Mouse (Mus musculus) embryonic facial prominence, embryonic 10.5 days (tissue): ENCODE data around the gene Atp6v1g1. TPM values are rescaled to one million over a fixed set of nuclear protein-coding genes. Genes with fewer than 3 reads are reported as not detected.

Experiments used
- DNase-seq: peaks from one replicate; pipeline ENCODE4 v3.0.0-alpha.2; 2017; ENCODE audit warnings: low spot score
- H3K27ac ChIP-seq: fragments of 300-500 bp; sonication (generic); replicated peaks from 2 replicates; pipeline ENCODE4 v1.5.1; 2016; ENCODE audit warnings: mild to moderate bottlenecking
- H3K27me3 ChIP-seq: fragments of 300-500 bp; sonication (generic); replicated peaks from 2 replicates; pipeline ENCODE4 v1.6.1; 2016; ENCODE audit warnings: low read depth, mild to moderate bottlenecking; ENCODE audit not compliant: poor library complexity, severe bottlenecking
- H3K36me3 ChIP-seq: fragments of 300-500 bp; sonication (generic); replicated peaks from 2 replicates; pipeline ENCODE4 v1.6.1; 2016; ENCODE audit warnings: mild to moderate bottlenecking, moderate library complexity
- H3K4me1 ChIP-seq: fragments of 300-500 bp; sonication (generic); 2 replicates; pipeline ENCODE4 v1.6.1; 2016
- H3K4me3 ChIP-seq: fragments of 300-500 bp; sonication (generic); 2 replicates; pipeline ENCODE4 v1.5.1; 2016; ENCODE audit warnings: mild to moderate bottlenecking, moderate library complexity
- H3K9me3 ChIP-seq: fragments of 300-500 bp; sonication (generic); 2 replicates; pipeline ENCODE4 v1.6.1; 2016; ENCODE audit warnings: mild to moderate bottlenecking
- WGBS: fragments of 180-500 bp; shearing (Covaris S2); methylation state at CpG from one replicate; pipeline ENCODE4 v1.1.7; 2016; 5-methylcytosine and 5-hydroxymethylcytosine counted together
- polyA plus RNA-seq: library from polyadenylated mRNA; unstranded; fragments of >200 nt; fragmentation: Nextera tagmentation; extraction: Ambion mirVana; gene quantifications from 2 replicates; pipeline ENCODE4 v1.2.1, GENCODE M21; 2016

Gene Atp6v1g1
- polyA plus RNA-seq, 1 experiment from 2014 or later: 267 TPM

DNA sequence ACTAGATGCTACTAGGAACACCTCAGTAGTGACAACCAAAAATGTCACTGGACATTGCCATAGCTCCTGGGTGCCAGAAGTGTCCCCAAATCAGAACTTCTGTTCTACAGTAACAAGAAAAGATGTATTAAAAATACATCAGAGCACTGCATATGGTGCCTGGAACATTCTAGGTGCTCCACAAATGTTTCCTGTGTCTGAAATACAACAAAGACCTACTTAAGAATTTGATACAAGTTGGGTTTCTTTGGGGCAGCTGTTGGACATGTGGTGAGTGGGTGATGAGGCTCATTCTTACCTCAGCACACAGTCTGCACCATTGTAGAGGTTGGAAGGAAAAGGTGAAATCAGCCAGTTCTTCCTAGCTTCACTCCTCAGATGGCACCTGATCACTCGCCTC, 8.3 kb downstream of the Atp6v1g1 start:
- no peaks in the 10 kb centered on the region for H3K27me3 ChIP-seq
- H3K9me3 ChIP-seq: no peaks in the 10 kb centered on the region
- WGBS: 92% methylated on average over 1 of the region's 1 CpGs
- peaks cover 16% of the 10 kb centered on the region for H3K4me1 ChIP-seq
- H3K27ac ChIP-seq: no peak overlapping the region
- H3K36me3 ChIP-seq: peaks cover 68% of the 10 kb centered on the region
- no peak overlapping the region for H3K4me3 ChIP-seq
- no peak for DNase-seq

DNA sequence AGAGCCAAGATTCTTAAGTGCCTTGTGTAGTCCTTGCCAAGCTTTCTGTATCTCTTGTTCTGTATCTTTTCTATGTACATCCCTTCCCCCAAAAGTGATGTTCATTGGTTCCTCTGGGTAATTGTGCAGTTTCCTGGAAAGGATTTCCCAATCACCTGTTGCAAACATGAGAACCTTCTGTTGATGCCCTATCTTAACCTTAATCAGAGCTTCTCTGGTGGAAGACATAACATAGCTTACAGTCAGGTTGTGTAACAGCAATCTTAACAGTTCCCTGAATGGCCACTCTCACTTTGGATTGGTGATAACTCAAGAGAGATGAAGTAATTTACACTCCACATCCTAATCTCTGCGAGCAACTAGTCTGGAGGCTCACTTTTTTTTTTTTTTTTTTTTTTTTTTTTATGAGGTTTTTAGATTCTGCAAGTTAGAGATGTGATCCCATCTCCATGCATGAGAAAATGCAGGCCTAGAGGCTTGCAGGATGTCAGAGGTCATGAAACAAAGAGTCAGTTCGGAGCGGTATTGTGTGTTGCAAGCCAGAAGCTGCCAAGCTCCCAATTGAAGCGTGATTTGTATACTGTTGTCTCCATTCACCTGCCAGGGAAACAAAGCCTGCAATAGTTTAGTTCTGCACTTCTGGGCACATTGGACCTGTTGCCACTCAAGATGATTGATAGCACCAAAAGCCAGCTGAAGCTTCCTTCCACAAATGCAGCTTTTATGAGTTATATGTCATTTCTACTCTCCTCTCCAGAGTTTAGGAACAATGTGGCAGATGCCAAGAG, 9.4 kb downstream of the Atp6v1g1 start:
- peaks cover 57% of the 10 kb centered on the region for H3K36me3 ChIP-seq
- H3K27ac ChIP-seq: no peak overlapping the region
- peaks cover 25% of the 10 kb centered on the region for H3K4me1 ChIP-seq
- H3K27me3 ChIP-seq: no peaks in the 10 kb centered on the region
- 66% methylated on average over 4 of the region's 4 CpGs for WGBS
- no peaks in the 10 kb centered on the region for H3K9me3 ChIP-seq
- H3K4me3 ChIP-seq: no peak overlapping the region
- DNase-seq: no peak

DNA sequence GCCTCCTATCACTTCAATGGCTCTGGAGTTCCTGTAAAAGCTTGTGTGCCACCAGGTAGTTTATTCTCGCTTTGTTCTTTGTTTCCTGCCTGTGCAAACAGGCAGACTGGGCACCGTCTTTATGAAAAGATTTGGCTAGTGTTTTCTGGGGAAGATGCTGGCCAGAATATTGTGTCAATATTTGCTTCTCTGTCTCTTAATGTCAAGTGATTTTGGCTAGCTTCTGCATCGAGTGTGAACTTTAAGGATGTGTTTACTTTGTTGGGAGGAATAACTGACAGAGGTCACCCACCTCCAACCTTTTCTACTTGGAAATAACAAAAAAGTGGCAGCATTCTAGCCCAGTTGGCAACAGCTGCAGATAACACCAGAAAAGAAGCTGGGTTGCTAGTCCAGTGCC, 10.0 kb downstream of the Atp6v1g1 start:
- no peak for DNase-seq
- Histone ChIP-seq H3K4me3 (no peak overlapping the region), H3K4me1 (peaks cover 31% of the 10 kb centered on the region), H3K9me3 (no peaks in the 10 kb centered on the region), H3K27ac (no peak overlapping the region), H3K36me3 (peaks cover 50% of the 10 kb centered on the region), H3K27me3 (no peaks in the 10 kb centered on the region)
- 66% methylated on average over 3 of the region's 3 CpGs for WGBS

DNA sequence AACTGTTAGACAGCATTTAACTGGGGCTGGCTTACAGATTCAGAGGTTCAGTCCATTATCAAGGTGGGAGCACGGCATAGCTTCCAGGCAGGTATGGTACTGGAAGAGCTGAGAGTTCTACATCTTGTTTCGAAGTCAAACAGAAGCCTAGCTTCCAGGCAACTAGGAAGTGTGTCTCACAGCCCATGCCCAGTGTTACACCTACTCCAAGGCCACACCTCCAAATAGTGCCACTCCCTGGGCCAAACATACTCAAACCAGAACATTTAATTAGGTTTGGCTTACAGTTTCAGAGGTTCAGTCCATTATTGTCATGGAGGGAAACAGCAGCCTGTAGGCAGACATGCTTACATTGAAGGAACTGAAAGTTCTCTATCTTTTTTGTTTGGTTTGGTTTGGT, 10.5 kb downstream of the Atp6v1g1 start:
- DNase-seq: no peak
- H3K36me3 ChIP-seq: peaks cover 46% of the 10 kb centered on the region
- H3K9me3 ChIP-seq: no peaks in the 10 kb centered on the region
- no peak overlapping the region for H3K4me3 ChIP-seq
- peaks cover 36% of the 10 kb centered on the region for H3K4me1 ChIP-seq
- no peaks in the 10 kb centered on the region for H3K27me3 ChIP-seq
- WGBS: 95% methylated on average over 2 of the region's 2 CpGs
- no peak overlapping the region for H3K27ac ChIP-seq

DNA sequence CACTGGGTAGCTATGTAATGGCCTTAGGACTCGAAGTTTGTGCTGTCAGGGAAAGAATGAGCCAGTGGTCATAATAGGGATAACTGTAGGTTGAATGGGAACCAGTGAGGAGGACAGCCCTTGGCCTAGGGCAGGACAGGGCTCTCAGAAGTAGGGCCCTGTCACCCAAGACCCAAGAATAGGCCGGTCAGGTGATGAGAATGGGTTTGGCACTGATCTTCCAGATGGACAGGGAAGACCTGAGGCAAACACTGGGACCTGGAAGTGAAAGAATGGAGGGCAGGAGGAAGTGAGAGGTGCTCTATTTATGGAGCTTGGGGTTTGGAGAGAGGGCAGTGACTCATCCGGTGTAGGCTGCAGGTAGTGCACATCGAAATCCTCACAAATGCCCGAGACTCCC, 12.1 kb downstream of the Atp6v1g1 start:
- Histone ChIP-seq H3K27me3 (no peaks in the 10 kb centered on the region), H3K4me3 (no peak overlapping the region), H3K36me3 (peaks cover 34% of the 10 kb centered on the region), H3K9me3 (no peaks in the 10 kb centered on the region), H3K27ac (no peak overlapping the region), H3K4me1 (peaks cover 50% of the 10 kb centered on the region)
- WGBS: 67% methylated on average over 5 of the region's 5 CpGs
- no peak for DNase-seq

DNA sequence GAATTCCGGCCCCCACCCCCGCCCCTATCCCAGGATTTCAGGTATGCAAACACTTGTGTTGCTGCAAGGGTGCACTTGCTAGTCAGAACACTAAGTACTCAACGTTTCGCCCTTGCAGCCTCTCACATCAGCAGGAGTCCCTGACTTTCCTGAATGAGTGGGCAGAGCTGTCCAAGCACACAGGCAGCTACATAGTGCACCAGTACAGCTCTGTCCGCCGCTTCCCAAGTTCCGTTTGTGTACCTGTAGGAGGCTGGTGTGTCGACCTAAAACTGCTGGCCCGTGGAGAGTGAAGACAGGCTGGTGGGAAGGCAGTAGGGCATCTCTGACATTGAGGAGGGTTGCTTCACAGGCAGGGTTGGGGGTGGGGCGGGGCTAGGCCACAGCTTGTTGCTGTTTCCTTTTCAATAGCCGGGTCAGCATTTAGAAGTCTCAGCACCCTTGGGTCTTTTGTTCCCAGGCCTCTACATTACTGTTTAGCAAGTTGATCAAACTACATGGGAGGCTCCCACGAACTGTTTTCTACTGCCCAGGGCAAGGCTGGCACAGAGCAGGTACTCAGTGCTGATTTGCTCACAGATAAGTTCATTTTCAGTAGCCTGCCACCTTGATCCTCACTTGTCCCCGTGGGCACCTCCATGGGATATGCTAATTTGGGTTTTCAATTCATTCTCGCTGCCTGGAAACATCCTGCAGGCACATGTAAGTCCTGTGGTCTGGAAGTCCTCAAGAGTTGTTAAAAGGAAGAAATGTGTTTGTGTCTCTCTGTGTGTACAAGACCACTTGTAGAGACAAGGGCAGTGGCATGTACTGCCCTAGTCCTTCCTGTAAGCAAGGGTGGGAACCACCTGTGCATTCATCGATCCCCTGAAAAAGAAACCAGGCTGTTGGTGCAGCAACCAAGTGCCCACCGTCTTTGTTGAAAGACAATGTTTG, 12.8 kb downstream of the Atp6v1g1 start:
- peak overlapping the region; percentile 95 for H3K27ac ChIP-seq
- peaks cover 28% of the 10 kb centered on the region for H3K36me3 ChIP-seq
- WGBS: 22% methylated on average over 16 of the region's 16 CpGs
- no peak for DNase-seq
- H3K4me1 ChIP-seq: peaks cover 56% of the 10 kb centered on the region
- no peaks in the 10 kb centered on the region for H3K9me3 ChIP-seq
- no peaks in the 10 kb centered on the region for H3K27me3 ChIP-seq
- H3K4me3 ChIP-seq: peak overlapping the region; percentile 77

DNA sequence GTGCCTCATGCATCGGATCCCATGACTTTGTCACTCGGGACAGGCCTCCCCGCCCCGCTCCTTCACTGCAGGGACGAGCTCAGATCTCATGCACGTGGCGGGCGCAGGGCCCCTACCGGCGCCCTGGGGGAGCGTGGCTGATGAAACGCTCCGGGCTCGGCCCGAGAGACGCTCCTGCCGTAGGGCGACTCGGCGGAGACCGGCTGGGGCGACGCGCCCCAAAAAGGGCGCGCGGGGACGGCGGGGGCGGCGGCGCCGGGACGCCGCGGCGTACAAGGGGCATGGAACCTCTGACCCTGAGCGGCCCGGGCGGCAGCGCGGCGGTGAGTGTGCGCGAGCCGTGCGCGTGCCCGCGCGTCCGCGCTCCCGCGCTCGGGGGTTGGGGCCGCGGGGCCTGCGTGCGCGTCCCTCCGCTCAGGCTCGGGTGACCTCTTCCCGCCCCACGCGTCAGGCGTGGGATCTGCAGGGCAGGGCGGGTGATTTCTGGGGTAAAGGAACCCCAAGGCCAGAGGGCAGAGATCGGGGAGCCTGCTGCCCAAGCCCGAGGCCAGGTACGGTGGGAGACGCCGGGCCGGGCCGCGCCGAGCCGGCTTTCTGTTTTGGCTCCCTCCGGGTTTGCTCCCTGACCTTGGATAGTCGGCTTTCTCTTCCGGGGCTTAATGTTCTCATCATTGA, 14.0 kb downstream of the Atp6v1g1 start, which contains the start of gene Tmem268:
Gene Tmem268 (plus strand): TSS at position 375 of the 675 bp plus-strand sequence.
- peaks cover 57% of the 10 kb centered on the region for H3K4me1 ChIP-seq
- no peaks in the 10 kb centered on the region for H3K27me3 ChIP-seq
- under 1% methylated on average over 81 of the region's 81 CpGs for WGBS
- H3K9me3 ChIP-seq: no peaks in the 10 kb centered on the region
- peak within 1 kb of the TSS; percentile 77 for H3K4me3 ChIP-seq
- peak; percentile 86 for DNase-seq
- H3K36me3 ChIP-seq: peaks cover 24% of the 10 kb centered on the region
- peak within 1 kb of the TSS; percentile 95 for H3K27ac ChIP-seq

DNA sequence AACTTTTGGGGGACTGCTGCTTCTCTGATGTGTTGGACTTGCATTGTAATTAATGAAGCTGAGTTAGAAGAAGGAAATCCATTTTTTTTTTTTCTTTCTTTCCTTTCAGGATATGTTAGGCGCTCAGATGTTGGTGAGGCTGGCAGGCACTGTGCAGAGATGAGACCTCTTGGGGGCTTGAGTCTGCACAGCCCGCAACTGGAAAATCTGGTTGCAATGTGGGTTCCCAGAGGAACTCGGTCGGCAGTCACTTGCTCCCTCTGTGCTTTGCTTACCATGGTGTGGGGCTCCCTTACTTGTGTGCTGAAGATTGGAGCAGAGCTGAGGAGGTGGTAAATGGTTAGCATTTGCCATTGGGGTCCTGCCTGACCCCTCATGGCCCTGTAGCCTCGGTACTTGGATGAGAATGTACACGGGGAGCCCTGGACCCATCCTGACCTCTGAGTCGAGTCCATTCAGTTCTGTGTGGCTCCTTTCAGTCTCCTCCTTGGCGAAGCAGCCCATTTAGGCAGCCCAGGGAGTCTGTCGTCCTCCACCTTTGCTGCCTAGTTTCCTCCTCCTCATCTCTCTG, 14.6 kb downstream of the Atp6v1g1 start:
- Histone ChIP-seq H3K9me3 (no peaks in the 10 kb centered on the region), H3K4me1 (peaks cover 57% of the 10 kb centered on the region), H3K36me3 (peaks cover 20% of the 10 kb centered on the region), H3K27me3 (no peaks in the 10 kb centered on the region), H3K4me3 (peak overlapping the region; percentile 77), H3K27ac (peak overlapping the region; percentile 95)
- 34% methylated on average over 9 of the region's 9 CpGs for WGBS
- DNase-seq: no peak

DNA sequence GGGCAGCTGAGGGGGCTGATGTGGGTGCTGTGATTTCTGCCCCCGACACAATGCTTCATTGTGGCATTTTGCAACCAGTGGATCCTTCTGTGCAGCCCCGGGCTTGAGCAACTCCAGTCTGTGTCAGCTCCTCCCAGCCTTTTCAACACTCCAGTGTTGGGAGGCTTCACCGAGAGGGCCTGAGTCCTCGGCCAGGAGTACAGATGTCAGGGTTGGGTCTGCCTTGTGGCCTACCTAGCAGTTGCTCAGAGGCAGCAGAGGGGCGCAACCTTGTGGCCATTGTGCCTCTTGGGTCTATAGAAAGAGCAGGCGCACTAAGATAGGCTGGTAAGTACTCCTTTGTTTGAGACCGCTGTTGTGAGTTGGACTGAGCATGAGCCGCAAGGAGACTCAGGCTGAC, 15.5 kb downstream of the Atp6v1g1 start:
- Histone ChIP-seq H3K27ac (peak overlapping the region; percentile 48; the same call in 1 of the 2 replicates), H3K9me3 (no peaks in the 10 kb centered on the region), H3K27me3 (no peaks in the 10 kb centered on the region), H3K36me3 (peaks cover 16% of the 10 kb centered on the region), H3K4me3 (0 out of 2 replicates have a peak overlapping the region, but pooled peaks have one; percentile 3), H3K4me1 (peaks cover 57% of the 10 kb centered on the region)
- DNase-seq: no peak
- 66% methylated on average over 8 of the region's 8 CpGs for WGBS

DNA sequence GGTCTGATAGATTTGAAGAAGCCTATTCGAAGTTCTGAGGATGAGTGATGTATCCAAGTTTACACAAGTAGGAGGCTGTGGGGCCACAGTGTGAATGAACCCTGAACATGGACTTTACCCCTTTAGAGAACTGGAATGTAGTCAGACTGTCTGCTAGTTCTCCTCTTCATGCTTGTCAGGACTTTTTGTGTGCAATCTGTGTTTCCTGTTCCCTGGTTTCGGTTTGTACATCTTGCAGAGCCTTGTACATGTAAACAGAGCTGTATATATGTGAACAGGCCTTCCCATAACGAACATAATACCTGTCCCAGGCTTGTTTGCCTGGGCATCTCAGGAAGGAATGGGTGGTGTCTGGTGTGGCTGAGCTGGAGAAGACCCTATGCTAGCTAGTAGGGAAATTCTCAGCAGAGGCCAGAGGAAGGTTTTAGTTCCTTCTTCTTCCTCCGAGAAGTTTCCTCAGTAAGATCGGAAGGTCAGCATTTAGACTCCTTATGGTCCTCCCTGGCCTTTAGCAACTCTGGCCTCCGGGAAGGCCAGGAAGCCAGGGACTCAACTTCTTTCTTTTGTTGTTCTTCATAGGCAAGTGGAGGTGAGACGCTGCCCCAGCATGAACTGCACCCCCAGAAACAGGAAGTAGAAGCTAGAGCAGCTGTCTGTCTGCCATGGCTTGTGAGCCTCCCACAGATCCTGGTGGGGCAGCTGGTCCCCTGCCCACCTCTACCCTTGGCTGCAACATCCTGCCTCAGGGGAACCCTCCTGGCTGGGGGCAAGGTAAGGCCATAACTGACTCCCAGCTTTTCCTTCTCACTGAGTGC, 17.5 kb downstream of the Atp6v1g1 start:
- no peaks in the 10 kb centered on the region for H3K9me3 ChIP-seq
- peaks cover 50% of the 10 kb centered on the region for H3K4me1 ChIP-seq
- H3K36me3 ChIP-seq: peaks cover 24% of the 10 kb centered on the region
- no peak overlapping the region for H3K27ac ChIP-seq
- H3K4me3 ChIP-seq: no peak overlapping the region
- DNase-seq: no peak
- H3K27me3 ChIP-seq: no peaks in the 10 kb centered on the region
- 84% methylated on average over 7 of the region's 7 CpGs for whole genome bisulfite sequencing

DNA sequence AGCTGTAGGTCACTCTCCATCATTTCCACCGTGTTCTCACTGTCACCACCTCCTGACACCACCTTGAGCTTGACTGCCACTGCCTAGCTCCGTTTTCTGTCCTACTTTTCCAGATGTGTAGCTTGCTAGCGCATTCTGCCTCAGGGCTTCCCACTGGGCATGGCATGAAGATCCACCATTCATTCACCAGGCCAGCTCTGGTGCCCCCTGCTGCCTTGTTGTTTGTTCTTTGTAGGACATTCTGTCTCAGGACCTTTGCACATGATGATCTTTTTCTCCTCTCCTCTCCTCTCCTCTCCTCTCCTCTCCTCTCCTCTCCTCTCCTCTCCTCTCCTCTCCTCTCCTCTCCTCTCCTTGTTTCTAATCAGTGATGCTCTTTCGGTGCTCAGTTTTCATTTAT, 18.2 kb downstream of the Atp6v1g1 start:
- WGBS: 86% methylated on average over 4 of the region's 4 CpGs
- DNase-seq: no peak
- H3K27me3 ChIP-seq: no peaks in the 10 kb centered on the region
- no peak overlapping the region for H3K27ac ChIP-seq
- no peaks in the 10 kb centered on the region for H3K9me3 ChIP-seq
- no peak overlapping the region for H3K4me3 ChIP-seq
- H3K36me3 ChIP-seq: peaks cover 24% of the 10 kb centered on the region
- H3K4me1 ChIP-seq: peaks cover 43% of the 10 kb centered on the region
